Mouse (Mus musculus) hindbrain, postnatal 0 days (tissue): ENCODE measurements around the gene Stk19. TPM values are rescaled to one million over a fixed set of nuclear protein-coding genes. Genes with fewer than 3 reads are reported as not detected.

Experiments
- ATAC-seq: fragments of 200-750 bp; cut with Nextera tagmentation; 2 replicates; pipeline ENCODE4 v1.8.0; 2017; ENCODE audit warnings: mild to moderate bottlenecking, moderate TSS enrichment, moderate library complexity
- DNase-seq: peaks from one replicate; pipeline ENCODE4 v3.0.0-alpha.2; 2015; ENCODE audit warnings: low spot score
- H3K27ac ChIP-seq: fragments of 300-500 bp; sonication (generic); 2 replicates; pipeline ENCODE4 v1.5.1; 2014; ENCODE audit warnings: mild to moderate bottlenecking
- H3K27me3 ChIP-seq: fragments of 300-500 bp; sonication (generic); 2 replicates; pipeline ENCODE4 v1.6.1; 2014; ENCODE audit warnings: low read length, mixed read lengths; ENCODE audit not compliant: insufficient read depth
- H3K36me3 ChIP-seq: fragments of 300-500 bp; sonication (generic); 2 replicates; pipeline ENCODE4 v1.6.1; 2014; ENCODE audit warnings: low read length, mixed read lengths; ENCODE audit not compliant: insufficient read depth
- H3K4me1 ChIP-seq: fragments of 300-500 bp; sonication (generic); 2 replicates; pipeline ENCODE4 v1.6.1; 2014; ENCODE audit warnings: antibody characterized with exemption, low read length, mixed read lengths; ENCODE audit not compliant: insufficient read depth
- H3K4me2 ChIP-seq: fragments of 300-500 bp; sonication (generic); 2 replicates; pipeline ENCODE4 v1.6.1; 2014; ENCODE audit warnings: low read depth, mild to moderate bottlenecking, low read length, moderate library complexity, mixed read lengths
- H3K4me3 ChIP-seq: fragments of 300-500 bp; sonication (generic); 2 replicates; pipeline ENCODE4 v1.5.1; 2014; ENCODE audit warnings: low read length
- H3K9ac ChIP-seq: fragments of 300-500 bp; sonication (generic); replicated peaks from 2 replicates; pipeline ENCODE4 v1.6.1; 2014; ENCODE audit warnings: mild to moderate bottlenecking, low read length, moderate library complexity, mixed read lengths
- H3K9me3 ChIP-seq: fragments of 300-500 bp; sonication (generic); 2 replicates; pipeline ENCODE4 v1.6.1; 2016; ENCODE audit warnings: low read length, mixed read lengths
- CTCF ChIP-seq: IDR thresholded peaks from 2 replicates; pipeline ENCODE4 v1.5.1; 2016; ENCODE audit warnings: antibody characterized with exemption, control low read depth, low read depth
- WGBS: fragments of 180-500 bp; shearing (Covaris S2); extraction: QIAGEN DNeasy Blood & Tissue Kit; methylation state at CpG from one replicate; pipeline ENCODE4 v1.1.7; 2014; 5-methylcytosine and 5-hydroxymethylcytosine counted together
- polyA plus RNA-seq: library from polyadenylated mRNA; unstranded; fragments of >200 nt; fragmentation: Nextera tagmentation; extraction: Ambion mirVana; gene quantifications from 2 replicates; pipeline ENCODE4 v1.2.1, GENCODE M21; 2015
- total RNA-seq: library from RNA; depleted of rRNA; stranded (reverse); fragments of >200 nt; gene quantifications from 2 replicates; pipeline ENCODE4 v1.2.3, GENCODE M21; 2014; rRNA removed

Gene Stk19
- total RNA-seq (17.5 and 29.6 TPM in 2 replicates), polyA plus RNA-seq (45.5 and 46.5 TPM in 2 replicates)

DNA sequence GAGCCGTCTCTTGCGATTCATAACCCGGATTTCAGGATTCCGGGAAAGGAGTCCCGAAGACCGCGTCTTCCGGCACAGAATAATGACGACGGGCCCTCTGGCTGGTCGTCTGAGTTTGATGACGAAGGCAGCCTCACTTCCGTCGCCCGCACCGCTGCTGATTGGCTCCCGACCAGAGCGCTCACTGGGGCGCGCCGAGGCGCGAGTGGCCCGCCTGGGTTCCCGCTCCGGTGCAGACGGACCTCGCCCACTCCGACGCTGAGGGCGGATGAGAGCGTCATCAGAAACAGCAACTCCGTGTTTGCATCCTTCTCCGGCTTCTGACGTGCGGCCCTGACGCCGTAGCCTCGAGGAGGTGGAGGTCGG lies at the start of gene Stk19, which contains the start of gene Dxo:
Gene Stk19, minus strand, starts transcription at position 90 of the 366 bp plus-strand sequence.
Gene Dxo, plus strand, starts transcription at position 164 of the 366 bp plus-strand sequence.
- Histone ChIP-seq H3K4me1 (peaks cover 13% of the 10 kb centered on the region; the same call in 1 of the 2 replicates), H3K27ac (peak within 1 kb of the TSS; percentile 74), H3K9ac (peak within 1 kb of the TSS; percentile 69), H3K27me3 (no peaks in the 10 kb centered on the region), H3K36me3 (peaks cover 30% of the 10 kb centered on the region), H3K4me3 (peak within 1 kb of the TSS; percentile 66), H3K9me3 (no peaks in the 10 kb centered on the region), H3K4me2 (peak within 1 kb of the TSS; percentile 88)
- peak; percentile 93 for ATAC-seq
- TF ChIP-seq CTCF: no peak
- DNase-seq: peak; percentile 99
- under 1% methylated on average over 40 of the region's 40 CpGs for WGBS

DNA sequence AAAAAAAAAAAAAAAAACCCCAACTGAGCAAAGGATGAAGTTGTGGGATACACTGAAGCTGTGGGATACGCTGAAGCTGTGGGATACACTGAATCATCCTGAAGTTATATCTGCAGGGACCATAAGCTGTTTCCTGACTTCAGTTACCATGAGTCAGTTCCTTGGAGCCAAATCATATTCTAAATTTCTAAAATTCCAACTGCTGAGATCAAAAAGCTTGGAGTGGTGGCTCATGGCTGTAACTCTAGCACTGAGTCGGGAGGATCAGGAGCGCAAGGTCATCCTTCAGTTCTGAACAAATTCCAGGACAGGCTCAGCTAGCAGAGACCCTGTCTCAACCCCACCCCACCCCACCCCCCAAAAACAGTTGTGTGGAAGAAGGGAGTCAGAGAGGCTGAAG lies 48.9 kb upstream of the Stk19 start:
- no peak overlapping the region for H3K27ac ChIP-seq
- ATAC-seq (no peak), DNase-seq (no peak)
- H3K27me3 ChIP-seq: 0 out of 2 replicates have a peak, but pooled peaks cover 3% of the 10 kb centered on the region
- H3K36me3 ChIP-seq: no peaks in the 10 kb centered on the region
- no peaks in the 10 kb centered on the region for H3K9me3 ChIP-seq
- H3K4me2 ChIP-seq: no peak overlapping the region
- H3K9ac ChIP-seq: no peak overlapping the region
- no peak for TF ChIP-seq CTCF
- H3K4me1 ChIP-seq: no peaks in the 10 kb centered on the region
- H3K4me3 ChIP-seq: no peak overlapping the region
- 91% methylated on average over 3 of the region's 3 CpGs for WGBS

DNA sequence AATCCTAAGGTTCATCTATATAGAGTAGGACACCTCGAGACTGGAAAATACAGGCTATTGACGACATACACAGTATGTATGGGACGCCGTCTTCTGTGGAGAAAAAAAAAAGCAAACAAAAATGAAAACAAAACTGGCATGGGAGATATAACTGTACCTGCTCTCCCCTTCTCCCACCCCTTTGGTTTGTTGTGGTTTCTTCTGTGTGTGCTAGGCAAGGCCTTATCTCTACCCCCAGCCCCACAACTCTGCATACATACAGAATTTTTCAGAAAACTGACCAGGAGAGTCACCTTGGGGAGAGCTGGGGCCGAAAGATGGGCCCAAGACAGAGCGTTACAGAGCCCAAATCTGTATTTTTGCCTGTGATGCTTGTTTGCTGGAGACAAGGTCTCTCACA lies 48.0 kb upstream of the Stk19 start:
- 88% methylated on average over 6 of the region's 6 CpGs for WGBS

DNA sequence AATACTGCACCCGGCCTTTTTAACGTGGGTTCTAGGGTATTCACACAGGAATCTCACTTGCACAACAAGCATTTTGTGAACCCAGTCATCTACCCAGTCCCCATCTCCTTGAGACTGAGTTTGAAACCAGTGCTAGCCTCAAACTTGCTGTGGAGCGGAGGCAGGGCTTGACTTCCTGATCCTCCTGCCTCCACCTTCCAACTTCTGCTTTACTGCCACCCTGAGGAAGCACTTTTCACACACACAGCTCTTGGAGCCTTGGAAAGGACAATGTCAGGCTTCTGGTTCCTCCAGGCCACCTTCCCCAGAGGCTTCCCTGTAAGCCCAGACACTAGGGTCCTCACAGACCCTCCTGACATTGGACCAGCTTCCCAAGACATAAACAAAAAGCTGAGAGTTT lies 46.6 kb upstream of the Stk19 start:
- Histone ChIP-seq H3K4me2 (no peak overlapping the region), H3K36me3 (no peaks in the 10 kb centered on the region), H3K9ac (no peak overlapping the region), H3K4me1 (no peaks in the 10 kb centered on the region), H3K4me3 (no peak overlapping the region), H3K9me3 (no peaks in the 10 kb centered on the region), H3K27ac (no peak overlapping the region), H3K27me3 (0 out of 2 replicates have a peak, but pooled peaks cover 3% of the 10 kb centered on the region)
- DNase-seq (no peak), ATAC-seq (no peak)
- WGBS: 62% methylated on average over 3 of the region's 3 CpGs
- TF ChIP-seq CTCF: no peak

More for the DNA sequence above, 48.0 kb upstream of the Stk19 start:
- no peak for ATAC-seq
- Histone ChIP-seq H3K27ac (no peak overlapping the region), H3K27me3 (0 out of 2 replicates have a peak, but pooled peaks cover 3% of the 10 kb centered on the region), H3K4me2 (no peak overlapping the region), H3K9ac (no peak overlapping the region), H3K36me3 (no peaks in the 10 kb centered on the region), H3K9me3 (no peaks in the 10 kb centered on the region), H3K4me3 (no peak overlapping the region), H3K4me1 (no peaks in the 10 kb centered on the region)
- no peak for DNase-seq
- TF ChIP-seq CTCF: no peak

DNA sequence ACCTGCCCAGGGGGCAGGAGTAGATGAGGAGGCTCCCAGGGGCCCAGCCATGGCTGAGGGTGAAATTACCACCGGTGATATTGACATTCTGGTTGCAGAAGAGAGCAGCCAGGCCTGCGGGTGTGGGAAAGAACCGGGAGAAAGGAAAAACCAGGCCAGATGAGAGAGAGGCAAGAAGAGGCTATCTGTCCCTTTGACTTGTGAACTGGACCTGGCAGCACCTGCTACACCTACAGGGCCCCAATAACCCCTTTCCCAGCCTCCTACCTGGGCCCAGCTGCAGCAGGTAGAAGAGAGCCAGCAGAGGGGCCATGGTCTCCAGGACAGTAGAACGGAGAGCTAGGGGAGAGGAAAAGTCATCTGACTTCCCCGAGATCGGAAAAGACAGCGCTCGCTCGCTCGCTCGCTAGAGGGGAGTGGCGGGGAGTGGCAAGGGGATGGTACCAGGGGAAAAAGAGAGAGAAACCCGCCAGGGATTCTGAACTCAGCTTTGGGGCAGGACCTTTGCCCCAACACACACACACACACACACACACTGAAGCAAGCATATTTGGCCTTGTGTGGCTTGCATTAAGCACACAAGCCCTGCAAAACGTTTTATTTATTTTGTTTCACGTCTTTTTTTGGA lies 45.1 kb upstream of the Stk19 start, which contains the start of gene Gm20547:
Gene Gm20547, minus strand, starts transcription at position 360 of the 628 bp plus-strand sequence.
- H3K36me3 ChIP-seq: no peaks in the 10 kb centered on the region
- no peaks in the 10 kb centered on the region for H3K9me3 ChIP-seq
- H3K27me3 ChIP-seq: 0 out of 2 replicates have a peak, but pooled peaks cover 3% of the 10 kb centered on the region
- DNase-seq: no peak
- no peaks in the 10 kb centered on the region for H3K4me1 ChIP-seq
- no peak for TF ChIP-seq CTCF
- no peak within 1 kb of the TSS for H3K27ac ChIP-seq
- ATAC-seq: no peak
- H3K4me2 ChIP-seq: no peak within 1 kb of the TSS
- 8% methylated on average over 15 of the region's 15 CpGs for WGBS
- no peak within 1 kb of the TSS for H3K9ac ChIP-seq
- H3K4me3 ChIP-seq: no peak within 1 kb of the TSS

DNA sequence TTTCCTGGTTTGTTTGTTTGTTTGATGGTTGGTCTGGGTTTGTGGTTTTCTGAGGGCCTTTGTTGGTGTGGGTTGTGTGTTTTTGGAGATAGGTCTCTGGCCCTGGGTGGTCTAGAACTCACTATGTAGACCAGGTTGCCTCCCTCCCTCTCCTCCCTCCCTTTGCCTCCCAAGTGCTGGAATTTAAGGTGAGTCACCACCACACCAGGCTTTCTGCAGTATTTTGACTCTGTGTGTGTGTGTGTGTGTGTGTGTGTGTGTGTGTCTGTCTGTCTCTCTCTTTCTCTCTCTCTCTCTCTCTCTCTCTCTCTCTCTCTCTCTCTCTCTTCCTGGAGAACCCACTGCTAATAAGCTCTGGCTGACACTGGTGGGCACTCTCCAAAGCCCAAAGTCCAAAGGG lies 44.4 kb upstream of the Stk19 start:
- Histone ChIP-seq H3K9ac (no peak overlapping the region), H3K27me3 (0 out of 2 replicates have a peak, but pooled peaks cover 3% of the 10 kb centered on the region), H3K4me1 (no peaks in the 10 kb centered on the region), H3K27ac (no peak overlapping the region), H3K9me3 (no peaks in the 10 kb centered on the region), H3K36me3 (no peaks in the 10 kb centered on the region), H3K4me2 (no peak overlapping the region), H3K4me3 (no peak overlapping the region)
- DNase-seq (no peak), ATAC-seq (no peak)
- TF ChIP-seq CTCF: no peak

DNA sequence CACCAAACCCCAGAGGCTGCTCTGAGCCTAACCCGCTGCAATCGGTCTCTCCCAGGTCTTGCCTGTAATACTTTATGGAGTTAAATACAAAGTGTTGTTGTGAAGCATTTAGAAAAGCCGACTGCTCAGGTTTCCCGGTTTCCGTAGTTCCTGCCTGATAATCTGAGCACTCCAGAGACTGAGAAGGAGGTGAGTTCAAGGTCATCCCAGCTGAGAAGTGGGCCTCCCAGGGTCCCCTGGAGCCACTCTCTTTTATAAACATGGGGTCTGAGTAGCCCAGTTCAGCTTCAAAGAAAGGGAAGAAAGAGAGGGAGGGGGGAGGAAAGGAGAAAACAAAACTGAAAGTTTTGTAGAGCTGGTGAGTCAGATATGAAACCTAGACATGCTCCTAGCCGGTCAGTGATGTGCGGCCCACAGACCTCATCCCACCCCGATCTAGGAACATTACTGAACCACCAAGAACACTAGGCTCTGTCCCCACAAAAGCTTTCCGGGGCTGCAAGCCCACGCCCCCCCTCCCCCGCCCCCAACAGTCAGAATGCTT lies 42.7 kb upstream of the Stk19 start, which contains the start of gene Zbtb12:
Gene Zbtb12, plus strand, starts transcription at position 148 of the 544 bp plus-strand sequence.
- Histone ChIP-seq H3K9me3 (no peaks in the 10 kb centered on the region), H3K4me2 (no peak within 1 kb of the TSS), H3K4me3 (no peak within 1 kb of the TSS), H3K27me3 (0 out of 2 replicates have a peak, but pooled peaks cover 3% of the 10 kb centered on the region), H3K9ac (no peak within 1 kb of the TSS), H3K4me1 (no peaks in the 10 kb centered on the region), H3K27ac (no peak within 1 kb of the TSS), H3K36me3 (no peaks in the 10 kb centered on the region)
- ATAC-seq: no peak
- 70% methylated on average over 11 of the region's 11 CpGs for WGBS
- TF ChIP-seq CTCF: no peak
- no peak for DNase-seq
